Mouse (Mus musculus) E14TG2a.4 (cell line): ENCODE results near the gene Gm45213.

ENCODE experiments used
- H3K27me3 ChIP-seq: 2 replicates; pipeline ENCODE4 v1.6.1; 2014; ENCODE audit warnings: low read length, control low read depth; ENCODE audit not compliant: insufficient read depth
- H3K36me3 ChIP-seq: 2 replicates; pipeline ENCODE4 v1.6.1; 2014; ENCODE audit warnings: low read length, control low read depth; ENCODE audit not compliant: insufficient read depth
- H3K4me1 ChIP-seq: replicated peaks from 2 replicates; pipeline ENCODE4 v1.6.1; 2014; ENCODE audit warnings: low read depth, low read length, control low read depth
- H3K4me3 ChIP-seq: replicated peaks from 2 replicates; pipeline ENCODE4 v1.5.1; 2014; ENCODE audit warnings: mild to moderate bottlenecking, low read length
- H3K9me3 ChIP-seq: 2 replicates; pipeline ENCODE4 v1.6.1; 2014; ENCODE audit warnings: low read length, control low read depth
- CTCF ChIP-seq: conservative IDR thresholded peaks from 2 replicates; pipeline ENCODE4 v1.5.1; 2014; ENCODE audit warnings: low read length
- NANOG ChIP-seq: IDR thresholded peaks from 2 replicates; pipeline ENCODE4 v1.6.1; 2014; ENCODE audit warnings: borderline replicate concordance, low read length, mixed read lengths
- POU5F1 ChIP-seq: IDR thresholded peaks from 2 replicates; pipeline ENCODE4 v1.6.1; 2014; ENCODE audit warnings: low read length, borderline replicate concordance

Gm45213 gene

DNA sequence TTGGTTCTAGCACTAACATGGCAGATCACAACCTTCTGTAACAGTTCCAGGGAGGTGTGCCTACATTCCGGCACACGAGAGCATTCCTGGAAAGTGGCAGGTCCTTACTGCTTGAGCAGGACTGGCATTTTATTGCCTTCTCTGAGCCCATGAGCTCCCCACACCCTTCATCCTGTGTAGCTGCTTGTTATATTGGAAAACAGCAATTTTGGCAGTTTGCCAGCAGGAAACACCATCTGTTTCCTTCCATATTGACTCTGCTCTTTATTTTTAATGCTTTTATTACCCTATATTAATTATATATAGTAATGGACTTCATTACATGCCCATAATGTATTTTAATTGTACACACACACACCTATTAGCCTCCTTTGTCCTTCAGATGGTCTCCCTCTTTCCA, 33.0 kb downstream of the Gm45213 start:
- Histone ChIP-seq H3K27me3 (no peaks in the 10 kb centered on the region), H3K36me3 (peaks cover 62% of the 10 kb centered on the region), H3K4me1 (peaks cover 12% of the 10 kb centered on the region), H3K9me3 (no peaks in the 10 kb centered on the region), H3K4me3 (no peak overlapping the region)
- no peak for TF ChIP-seq NANOG
- TF ChIP-seq CTCF: no peak
- no peak for TF ChIP-seq POU5F1

GRCm38 (mm10) chr7:66079364-66080230, 36.2 kb downstream of the Gm45213 start, which contains the start of gene Selenos:
TSS of gene Selenos (plus strand) at chr7:66079649.
- Histone ChIP-seq H3K36me3 (peaks cover 59% of the 10 kb centered on the region), H3K4me3 (peak within 1 kb of the TSS; percentile 91), H3K27me3 (no peaks in the 10 kb centered on the region), H3K9me3 (no peaks in the 10 kb centered on the region), H3K4me1 (peaks cover 12% of the 10 kb centered on the region)
- TF ChIP-seq POU5F1: no peak
- TF ChIP-seq CTCF: no peak

DNA sequence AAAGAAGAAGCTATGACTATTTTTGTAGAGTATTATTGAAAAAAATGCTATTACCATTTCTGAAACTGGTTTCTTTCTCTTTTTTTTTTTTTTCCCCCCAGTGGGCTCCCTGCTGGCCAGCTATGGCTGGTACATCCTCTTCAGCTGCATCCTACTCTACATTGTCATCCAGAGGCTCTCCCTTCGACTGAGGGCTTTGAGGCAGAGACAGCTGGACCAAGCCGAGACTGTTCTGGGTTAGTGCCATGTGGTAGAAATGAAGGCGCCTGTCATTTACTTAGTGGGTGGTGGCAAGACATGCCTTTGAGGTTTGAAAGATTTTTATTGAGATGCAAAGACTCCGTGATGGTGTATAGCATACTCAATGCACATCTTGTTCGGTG, 36.8 kb downstream of the Gm45213 start:
- Histone ChIP-seq H3K4me1 (peaks cover 12% of the 10 kb centered on the region), H3K9me3 (no peaks in the 10 kb centered on the region), H3K4me3 (peak overlapping the region; percentile 91), H3K27me3 (no peaks in the 10 kb centered on the region), H3K36me3 (peaks cover 59% of the 10 kb centered on the region)
- TF ChIP-seq NANOG: no peak
- TF ChIP-seq CTCF: no peak; the same call in 1 of the 2 replicates

DNA sequence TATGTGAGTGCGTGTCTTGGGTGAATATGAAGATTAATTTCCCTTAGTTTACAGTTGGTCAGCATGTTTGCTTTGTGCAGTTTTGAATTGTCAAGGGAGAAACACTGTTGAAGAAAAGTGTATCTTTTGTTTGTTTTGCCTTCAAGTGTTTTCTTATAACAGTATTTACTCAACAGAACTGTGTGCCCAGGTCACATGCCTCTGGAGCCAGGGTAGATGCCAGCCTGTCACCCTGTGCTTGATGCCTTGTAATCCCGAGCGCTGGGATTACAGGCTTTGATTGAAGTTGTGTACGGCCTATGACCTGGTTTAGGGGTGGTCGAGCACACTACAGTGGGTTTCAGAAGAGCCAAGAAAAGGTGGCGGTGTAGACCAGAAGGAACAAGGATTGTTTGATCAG, 40.4 kb downstream of the Gm45213 start:
- H3K4me1 ChIP-seq: peaks cover 9% of the 10 kb centered on the region
- no peak overlapping the region for H3K4me3 ChIP-seq
- H3K9me3 ChIP-seq: no peaks in the 10 kb centered on the region
- no peaks in the 10 kb centered on the region for H3K27me3 ChIP-seq
- peaks cover 76% of the 10 kb centered on the region for H3K36me3 ChIP-seq
- TF ChIP-seq POU5F1 (no peak), CTCF (no peak), NANOG (no peak)

DNA sequence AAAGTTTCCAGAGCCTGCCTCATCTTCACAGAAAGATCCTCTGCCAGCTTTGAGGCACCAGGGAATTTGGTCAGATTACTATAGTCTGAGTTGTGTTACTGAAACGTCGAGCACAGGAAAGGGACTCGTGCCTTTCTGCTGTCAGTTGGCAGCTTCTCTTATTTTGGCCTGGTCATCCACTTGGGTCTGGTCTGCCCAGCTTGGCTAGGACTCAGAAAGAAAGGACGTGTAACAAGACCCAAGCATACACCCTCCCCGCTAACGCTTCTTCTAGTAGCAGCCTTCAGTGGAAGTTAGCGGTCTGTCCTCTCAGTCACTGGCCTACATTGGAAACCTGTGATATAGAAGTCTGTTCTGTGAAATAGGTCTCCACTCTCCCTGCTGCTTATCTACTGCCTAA, 41.1 kb downstream of the Gm45213 start:
- H3K9me3 ChIP-seq: no peaks in the 10 kb centered on the region
- peaks cover 84% of the 10 kb centered on the region for H3K36me3 ChIP-seq
- peaks cover 5% of the 10 kb centered on the region for H3K4me1 ChIP-seq
- H3K27me3 ChIP-seq: no peaks in the 10 kb centered on the region
- H3K4me3 ChIP-seq: no peak overlapping the region
- TF ChIP-seq POU5F1 (no peak), NANOG (no peak), CTCF (no peak)

DNA sequence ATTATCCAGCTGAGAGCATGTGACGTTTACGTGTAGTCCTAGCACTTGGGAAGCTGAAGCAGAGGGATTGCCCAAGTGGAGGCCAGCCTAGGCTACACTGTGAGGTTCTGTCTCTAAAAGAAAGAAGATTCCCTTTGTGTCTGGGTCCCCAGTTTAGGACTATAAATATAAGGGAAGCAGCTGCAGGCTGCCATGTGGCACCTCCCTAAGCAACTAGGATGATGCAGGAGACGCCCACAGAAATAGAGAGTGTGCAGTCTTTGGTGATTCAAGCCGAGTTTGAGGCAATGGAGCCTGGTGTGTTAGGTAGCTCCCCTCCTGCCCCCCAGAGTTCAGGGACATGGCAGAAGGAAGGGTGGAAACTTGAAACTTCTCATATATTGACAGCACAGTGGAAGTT, 44.2 kb downstream of the Gm45213 start:
- no peak for TF ChIP-seq POU5F1
- no peak for TF ChIP-seq NANOG
- TF ChIP-seq CTCF: no peak
- Histone ChIP-seq H3K4me1 (peaks cover 9% of the 10 kb centered on the region), H3K27me3 (no peaks in the 10 kb centered on the region), H3K4me3 (no peak overlapping the region), H3K36me3 (peaks cover 82% of the 10 kb centered on the region), H3K9me3 (no peaks in the 10 kb centered on the region)

- Histone ChIP-seq H3K36me3 (peaks cover 79% of the 10 kb centered on the region), H3K9me3 (no peaks in the 10 kb centered on the region), H3K27me3 (no peaks in the 10 kb centered on the region), H3K4me3 (no peak overlapping the region), H3K4me1 (peaks cover 13% of the 10 kb centered on the region)
- TF ChIP-seq NANOG (no peak), POU5F1 (no peak), CTCF (no peak)
These were observed 44.7 kb downstream of the Gm45213 start for GRCm38 (mm10) chr7:66088077-66088476.

- Histone ChIP-seq H3K36me3 (peaks cover 52% of the 10 kb centered on the region), H3K9me3 (no peaks in the 10 kb centered on the region), H3K4me1 (peaks cover 17% of the 10 kb centered on the region), H3K27me3 (peaks cover 4% of the 10 kb centered on the region; the same call in 1 of the 2 replicates), H3K4me3 (no peak overlapping the region)
- TF ChIP-seq POU5F1 (no peak), NANOG (no peak), CTCF (no peak)
These were observed 47.3 kb downstream of the Gm45213 start for GRCm38 (mm10) chr7:66090676-66091190.

DNA sequence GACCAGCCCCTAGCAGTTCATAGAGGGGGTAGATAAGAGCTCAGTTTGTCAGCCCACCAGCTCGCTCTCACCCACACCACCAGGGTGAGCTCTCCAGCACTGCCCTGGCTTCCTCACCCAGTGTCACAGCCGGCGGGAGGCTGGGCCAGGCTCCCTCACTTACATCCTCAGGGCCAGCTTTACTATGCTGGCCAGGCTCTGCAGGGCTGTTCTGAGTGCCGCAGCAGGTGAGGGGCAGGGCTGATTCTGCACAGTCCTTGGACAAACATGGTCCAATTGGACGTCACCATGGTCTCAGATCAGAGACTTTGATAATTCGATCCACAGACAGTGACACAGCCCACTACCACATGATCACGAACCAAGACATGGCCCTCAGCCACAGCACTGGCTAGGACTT, 48.2 kb downstream of the Gm45213 start:
- peaks cover 7% of the 10 kb centered on the region; the same call in 1 of the 2 replicates for H3K27me3 ChIP-seq
- H3K4me3 ChIP-seq: no peak overlapping the region
- TF ChIP-seq POU5F1 (no peak), CTCF (no peak)
- no peaks in the 10 kb centered on the region for H3K9me3 ChIP-seq
- H3K36me3 ChIP-seq: peaks cover 44% of the 10 kb centered on the region
- peaks cover 17% of the 10 kb centered on the region for H3K4me1 ChIP-seq
